Mouse (Mus musculus): Measurements from ENCODE around the gene Kcnt2. TPM values are rescaled to one million over a fixed set of nuclear protein-coding genes. Genes with fewer than 3 reads are reported as not detected.

Kcnt2 gene
- total and polyA plus RNA-seq, 3 experiments: 0.05 TPM; not detected in 2

DNA sequence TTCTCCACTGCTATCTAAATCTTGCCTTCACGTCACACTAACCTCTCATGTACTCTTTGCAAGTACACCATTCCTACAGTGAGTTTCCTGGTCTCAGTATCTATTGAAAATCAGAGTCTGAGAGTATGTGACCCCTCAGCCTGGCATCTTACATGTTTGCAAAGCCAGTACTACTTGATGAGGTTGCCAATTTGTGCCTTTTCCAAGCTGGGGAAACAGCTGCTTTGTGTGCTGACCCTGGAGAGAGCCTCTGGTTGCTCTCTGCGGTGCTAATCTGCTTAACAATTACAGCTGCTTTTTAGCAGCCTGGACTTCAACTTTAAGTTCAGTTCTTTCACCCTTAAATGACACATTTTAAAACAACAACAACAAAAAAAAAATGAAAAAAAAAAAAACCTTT lies 133.6 kb downstream of the Kcnt2 start:
- H3K4me1 ChIP-seq (ENCODE audit: insufficient read depth, low read depth, low read length): no peaks in the 10 kb centered on the region
- DNase-seq (ENCODE audit: low spot score) (no peak), ATAC-seq (ENCODE audit: extremely low read depth, insufficient number of reproducible peaks, low FRiP score, poor library complexity, severe bottlenecking) (no peak)
- no peaks in the 10 kb centered on the region for H3K36me3 ChIP-seq (replicated peaks)
- peaks cover 8% of the 10 kb centered on the region for H3K9me3 ChIP-seq (replicated peaks)
- H3K27me3 ChIP-seq (ENCODE audit: insufficient read depth, low read length): no peaks in the 10 kb centered on the region
- no peak overlapping the region for H3K4me3 ChIP-seq (ENCODE audit: low read depth, low read length)
- TF ChIP-seq POLR2AphosphoS5 (IDR thresholded peaks at IDR 0.05; ENCODE audit: insufficient replicate concordance, low read depth, low read length): no peak

GRCm38 (mm10) chr1:140381093-140381492 lies 135.1 kb downstream of the Kcnt2 start:
- Histone ChIP-seq H3K36me3 (replicated peaks) (no peaks in the 10 kb centered on the region), H3K27me3 (ENCODE audit: insufficient read depth, low read length) (no peaks in the 10 kb centered on the region), H3K4me1 (ENCODE audit: insufficient read depth, low read depth, low read length) (no peaks in the 10 kb centered on the region), H3K9me3 (replicated peaks) (peaks cover 8% of the 10 kb centered on the region), H3K4me3 (ENCODE audit: low read depth, low read length) (no peak overlapping the region)
- TF ChIP-seq GATA2 (IDR thresholded peaks at IDR 0.05; ENCODE audit: borderline replicate concordance, low read depth, low read length) (no peak), POLR2AphosphoS5 (IDR thresholded peaks at IDR 0.05; ENCODE audit: insufficient replicate concordance, low read depth, low read length) (no peak), CTCF (IDR thresholded peaks at IDR 0.05; ENCODE audit: low read depth, low read length) (no peak), TAL1 (conservative IDR thresholded peaks at IDR 0.05; ENCODE audit: low read depth, low read length) (no peak), GATA1 (IDR thresholded peaks at IDR 0.05; ENCODE audit: borderline replicate concordance, low read length) (no peak)
- ATAC-seq (ENCODE audit: extremely low read depth, insufficient number of reproducible peaks, low FRiP score, poor library complexity, severe bottlenecking) (no peak), DNase-seq (ENCODE audit: low spot score) (no peak)

DNA sequence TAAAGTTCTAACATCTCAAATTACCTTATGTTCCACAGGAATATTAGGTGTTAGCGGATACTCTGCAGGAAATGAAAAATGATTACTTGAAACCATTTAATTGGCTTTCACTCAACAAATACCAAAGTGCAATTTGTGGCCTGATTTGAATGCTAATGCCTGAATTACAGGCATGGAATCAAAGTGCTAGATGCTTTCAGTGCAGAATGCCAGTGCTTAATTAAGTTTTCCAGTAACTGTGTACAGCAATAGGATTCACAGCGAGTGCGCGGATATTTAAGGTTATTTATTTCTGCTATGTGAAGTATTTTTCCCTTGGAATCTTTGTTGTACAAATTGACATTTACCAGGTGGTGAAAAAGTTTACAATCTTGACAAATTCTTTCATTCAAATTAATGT lies 144.3 kb downstream of the Kcnt2 start:
- Histone ChIP-seq H3K4me1 (ENCODE audit: insufficient read depth, low read depth, low read length) (no peaks in the 10 kb centered on the region), H3K9me3 (replicated peaks) (no peaks in the 10 kb centered on the region; the same call in 1 of the 2 replicates), H3K4me3 (ENCODE audit: low read depth, low read length) (no peak overlapping the region), H3K36me3 (replicated peaks) (no peaks in the 10 kb centered on the region), H3K27me3 (ENCODE audit: insufficient read depth, low read length) (no peaks in the 10 kb centered on the region)
- no peak for TF ChIP-seq CTCF (IDR thresholded peaks at IDR 0.05; ENCODE audit: low read depth, low read length)
- TF ChIP-seq TAL1 (conservative IDR thresholded peaks at IDR 0.05; ENCODE audit: low read depth, low read length): no peak
- TF ChIP-seq GATA2 (IDR thresholded peaks at IDR 0.05; ENCODE audit: borderline replicate concordance, low read depth, low read length): no peak
- no peak for TF ChIP-seq POLR2AphosphoS5 (IDR thresholded peaks at IDR 0.05; ENCODE audit: insufficient replicate concordance, low read depth, low read length)
- TF ChIP-seq GATA1 (IDR thresholded peaks at IDR 0.05; ENCODE audit: borderline replicate concordance, low read length): no peak
- ATAC-seq (ENCODE audit: extremely low read depth, insufficient number of reproducible peaks, low FRiP score, poor library complexity, severe bottlenecking) (no peak), DNase-seq (ENCODE audit: low spot score) (no peak)

- Histone ChIP-seq H3K9me3 (replicated peaks) (peaks cover 3% of the 10 kb centered on the region; the same call in 1 of the 2 replicates), H3K4me3 (ENCODE audit: low read depth, low read length) (no peak overlapping the region), H3K4me1 (ENCODE audit: insufficient read depth, low read depth, low read length) (no peaks in the 10 kb centered on the region), H3K27me3 (ENCODE audit: insufficient read depth, low read length) (no peaks in the 10 kb centered on the region), H3K36me3 (replicated peaks) (no peaks in the 10 kb centered on the region)
- DNase-seq (ENCODE audit: low spot score): no peak
- no peak for ATAC-seq (ENCODE audit: extremely low read depth, insufficient number of reproducible peaks, low FRiP score, poor library complexity, severe bottlenecking)
- no peak for TF ChIP-seq POLR2AphosphoS5 (IDR thresholded peaks at IDR 0.05; ENCODE audit: insufficient replicate concordance, low read depth, low read length)
- TF ChIP-seq CTCF (IDR thresholded peaks at IDR 0.05; ENCODE audit: low read depth, low read length): no peak
- TF ChIP-seq GATA1 (IDR thresholded peaks at IDR 0.05; ENCODE audit: borderline replicate concordance, low read length): no peak
- TF ChIP-seq GATA2 (IDR thresholded peaks at IDR 0.05; ENCODE audit: borderline replicate concordance, low read depth, low read length): no peak
- no peak for TF ChIP-seq TAL1 (conservative IDR thresholded peaks at IDR 0.05; ENCODE audit: low read depth, low read length)
Observed at GRCm38 (mm10) chr1:140397756-140398155, 151.8 kb downstream of the Kcnt2 start.

GRCm38 (mm10) chr1:140406631-140407288 lies 160.8 kb downstream of the Kcnt2 start:
- Histone ChIP-seq H3K9me3 (replicated peaks) (0 out of 2 replicates have a peak, but pooled peaks cover 2% of the 10 kb centered on the region), H3K27me3 (ENCODE audit: insufficient read depth, low read length) (no peaks in the 10 kb centered on the region), H3K36me3 (replicated peaks) (no peaks in the 10 kb centered on the region), H3K4me1 (ENCODE audit: insufficient read depth, low read depth, low read length) (no peaks in the 10 kb centered on the region), H3K4me3 (ENCODE audit: low read depth, low read length) (no peak overlapping the region)
- ATAC-seq (ENCODE audit: extremely low read depth, insufficient number of reproducible peaks, low FRiP score, poor library complexity, severe bottlenecking) (no peak), DNase-seq (ENCODE audit: low spot score) (no peak)
- no peak for TF ChIP-seq CTCF (IDR thresholded peaks at IDR 0.05; ENCODE audit: low read depth, low read length)
- no peak for TF ChIP-seq TAL1 (conservative IDR thresholded peaks at IDR 0.05; ENCODE audit: low read depth, low read length)
- no peak for TF ChIP-seq POLR2AphosphoS5 (IDR thresholded peaks at IDR 0.05; ENCODE audit: insufficient replicate concordance, low read depth, low read length)
- no peak for TF ChIP-seq GATA2 (IDR thresholded peaks at IDR 0.05; ENCODE audit: borderline replicate concordance, low read depth, low read length)
- TF ChIP-seq GATA1 (IDR thresholded peaks at IDR 0.05; ENCODE audit: borderline replicate concordance, low read length): no peak

DNA sequence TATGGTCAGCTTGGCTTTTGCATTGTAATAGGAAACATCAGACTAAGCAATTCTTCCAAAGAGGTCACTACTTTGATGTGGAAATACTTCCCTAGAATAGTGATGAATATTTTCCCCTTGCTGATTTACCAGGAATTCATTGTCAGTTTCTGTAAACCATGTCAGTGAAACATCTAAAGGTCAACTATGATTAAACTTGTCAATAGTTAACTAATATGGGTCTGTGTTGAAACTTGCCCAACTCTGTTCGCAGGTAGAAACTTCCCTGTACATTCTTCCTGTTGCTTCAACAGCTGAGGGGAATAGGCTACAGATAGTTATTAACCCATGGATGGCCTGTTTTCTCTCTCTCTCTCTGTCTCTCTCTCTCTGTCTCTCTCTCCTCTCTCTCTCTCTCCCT lies 169.8 kb downstream of the Kcnt2 start:
- ATAC-seq (ENCODE audit: extremely low read depth, insufficient number of reproducible peaks, low FRiP score, poor library complexity, severe bottlenecking): no peak
- no peak for TF ChIP-seq CTCF (IDR thresholded peaks at IDR 0.05; ENCODE audit: low read depth, low read length)
- no peak for TF ChIP-seq TAL1 (conservative IDR thresholded peaks at IDR 0.05; ENCODE audit: low read depth, low read length)
- no peak for TF ChIP-seq GATA2 (IDR thresholded peaks at IDR 0.05; ENCODE audit: borderline replicate concordance, low read depth, low read length)
- TF ChIP-seq GATA1 (IDR thresholded peaks at IDR 0.05; ENCODE audit: borderline replicate concordance, low read length): no peak
- TF ChIP-seq POLR2AphosphoS5 (IDR thresholded peaks at IDR 0.05; ENCODE audit: insufficient replicate concordance, low read depth, low read length): no peak
- DNase-seq (ENCODE audit: low spot score): no peak

More for the DNA sequence above, 169.8 kb downstream of the Kcnt2 start:
- Histone ChIP-seq H3K4me1 (ENCODE audit: insufficient read depth, low read depth, low read length) (no peaks in the 10 kb centered on the region), H3K4me3 (ENCODE audit: low read depth, low read length) (no peak overlapping the region), H3K27me3 (ENCODE audit: insufficient read depth, low read length) (no peaks in the 10 kb centered on the region), H3K9me3 (replicated peaks) (peaks cover under 1% of the 10 kb centered on the region; the same call in 1 of the 2 replicates), H3K36me3 (replicated peaks) (no peaks in the 10 kb centered on the region)
